Mouse (Mus musculus) erythroid progenitor cell, adult 5-6 weeks (primary cell): Measurements from ENCODE around the gene Ppp2r5a. TPM values are rescaled to one million over a fixed set of nuclear protein-coding genes. Genes with fewer than 3 reads are reported as not detected.

ENCODE experiments used
- ATAC-seq: replicated peaks from 2 replicates; pipeline ENCODE4 v1.8.0; 2016; ENCODE audit warnings: moderate number of reproducible peaks, mild to moderate bottlenecking, moderate TSS enrichment, inconsistent platforms; ENCODE audit not compliant: poor library complexity, low FRiP score, severe bottlenecking
- total RNA-seq, 2 experiments: library from RNA; stranded (forward) in 1 of 2; stranded (reverse) in 1 of 2; fragments of 150-400 nt in 1 of 2; fragments of 186-747, 209-891 nt in 1 of 2; gene quantifications; 2 replicates each; pipeline versions ENCODE4 v1.2.3 to v1.2.4; 2015 to 2017; ENCODE audit warnings: low replicate concordance in 2 of 2

The Ppp2r5a gene
- total RNA-seq, 2 experiments from 2014 or later = 84.3 to 94.6 TPM

DNA sequence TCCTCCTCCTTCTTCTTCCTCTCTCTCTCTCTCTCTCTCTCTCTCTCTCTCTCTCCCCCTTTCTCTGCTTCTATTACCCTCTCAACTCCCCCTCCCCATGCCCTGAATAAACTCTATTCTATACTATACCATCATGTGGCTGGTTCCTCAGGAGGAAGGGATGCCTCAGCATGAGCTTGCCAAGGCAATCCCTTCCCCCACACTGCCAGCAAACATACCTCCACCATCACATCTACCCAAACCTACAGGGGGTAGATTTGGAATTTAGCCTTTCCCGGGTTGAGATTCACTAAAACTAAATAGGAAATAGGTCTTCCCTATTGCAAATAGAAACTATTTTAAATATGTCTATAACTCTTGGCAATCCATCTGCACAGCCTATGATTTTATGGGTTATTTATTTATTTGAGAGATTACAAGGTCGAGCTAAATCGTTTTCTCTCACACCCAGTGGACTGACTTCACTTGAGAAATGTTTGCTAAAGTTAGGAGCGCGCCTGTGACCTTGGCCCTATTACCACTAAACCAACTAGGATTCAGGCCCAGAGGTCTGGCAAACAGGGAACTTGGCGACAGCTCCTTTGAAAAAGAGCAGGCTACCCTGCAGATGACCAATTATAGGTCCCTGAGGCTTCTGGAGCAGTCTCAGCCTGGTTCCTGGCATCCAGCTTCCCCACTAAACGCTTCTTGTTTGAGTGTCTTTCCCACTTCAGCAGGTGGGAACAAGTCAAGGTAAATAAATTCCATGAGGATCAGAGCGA lies 17.1 kb upstream of the Ppp2r5a start:
- ATAC-seq = no peak

DNA sequence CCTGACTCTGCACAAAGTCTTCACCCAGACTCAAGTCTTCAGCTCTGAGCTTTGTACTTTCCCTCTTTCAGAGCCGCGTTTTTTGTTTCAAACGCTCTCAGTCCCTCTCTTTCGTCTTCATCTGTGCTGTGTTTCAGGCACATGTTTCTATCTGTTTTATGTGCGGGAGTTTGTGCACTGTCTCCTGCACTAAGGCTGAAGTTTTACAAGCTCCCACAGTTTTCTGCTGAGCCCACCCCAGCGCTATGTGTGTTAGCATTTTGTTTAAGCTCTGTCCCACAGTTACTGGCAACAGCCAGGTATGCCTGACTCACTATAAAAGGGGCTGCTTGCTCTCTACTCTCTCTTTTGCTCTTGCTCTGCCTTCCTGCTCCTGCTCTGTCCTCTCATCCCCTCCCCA lies 16.3 kb upstream of the Ppp2r5a start:
- ATAC-seq = no peak

DNA sequence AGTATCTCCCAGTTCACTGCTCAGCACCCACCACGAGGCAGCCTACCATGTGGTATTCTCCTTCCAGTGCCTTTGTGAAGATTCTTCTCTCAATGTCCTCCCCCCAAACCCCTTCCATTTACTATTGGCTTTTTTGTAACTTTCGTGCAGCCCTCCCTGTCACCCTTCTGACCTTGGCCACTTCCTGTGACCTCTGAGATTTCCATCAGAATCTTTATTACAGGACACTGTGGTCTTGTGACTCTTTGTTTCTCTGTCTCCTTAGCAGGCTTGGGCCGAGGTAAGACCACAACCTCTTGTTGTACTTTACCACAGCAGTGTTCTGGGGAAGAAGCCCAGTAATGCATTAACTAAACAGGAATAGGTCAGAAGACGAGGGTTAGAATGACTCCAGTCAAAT lies 15.9 kb upstream of the Ppp2r5a start:
- no peak for ATAC-seq

DNA sequence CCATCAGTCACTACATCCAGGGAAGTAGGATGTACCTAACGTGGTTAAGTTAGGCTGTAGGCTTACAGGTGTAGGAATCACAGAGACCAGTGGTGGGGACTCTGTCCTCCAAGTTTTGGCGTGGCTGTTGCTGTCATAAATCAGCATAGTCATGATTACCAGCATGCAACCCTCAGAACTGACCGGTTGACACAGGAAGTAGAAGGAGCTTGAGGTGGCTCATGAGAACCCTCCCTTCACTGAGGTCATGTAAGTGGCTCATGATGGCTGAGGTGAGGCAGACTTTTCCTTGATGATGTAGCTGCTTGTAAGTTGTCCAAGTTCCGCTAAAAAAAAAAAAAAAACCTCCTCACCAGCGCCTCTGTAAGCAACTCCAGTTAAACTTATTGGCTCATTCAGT lies 14.0 kb upstream of the Ppp2r5a start:
- no peak for ATAC-seq

DNA sequence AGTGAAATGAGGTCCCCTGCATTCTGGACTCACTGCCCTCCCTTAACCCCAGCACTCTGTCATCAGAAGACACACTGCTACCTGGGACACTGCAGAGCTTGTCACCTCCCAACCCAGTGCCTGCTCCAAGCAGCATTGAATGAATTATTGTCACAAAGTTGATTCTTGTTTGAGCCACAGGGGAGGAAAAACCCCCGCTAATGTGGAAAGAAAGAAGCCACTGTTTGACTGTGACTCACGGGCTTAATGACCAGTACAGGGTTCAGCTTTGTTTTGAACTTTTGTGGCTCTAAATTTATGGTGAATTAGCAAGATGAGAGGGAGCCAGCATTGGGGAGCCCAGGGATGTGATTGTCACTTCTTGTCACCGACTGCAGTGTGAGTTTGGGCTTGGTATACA lies 13.5 kb upstream of the Ppp2r5a start:
- no peak for ATAC-seq

DNA sequence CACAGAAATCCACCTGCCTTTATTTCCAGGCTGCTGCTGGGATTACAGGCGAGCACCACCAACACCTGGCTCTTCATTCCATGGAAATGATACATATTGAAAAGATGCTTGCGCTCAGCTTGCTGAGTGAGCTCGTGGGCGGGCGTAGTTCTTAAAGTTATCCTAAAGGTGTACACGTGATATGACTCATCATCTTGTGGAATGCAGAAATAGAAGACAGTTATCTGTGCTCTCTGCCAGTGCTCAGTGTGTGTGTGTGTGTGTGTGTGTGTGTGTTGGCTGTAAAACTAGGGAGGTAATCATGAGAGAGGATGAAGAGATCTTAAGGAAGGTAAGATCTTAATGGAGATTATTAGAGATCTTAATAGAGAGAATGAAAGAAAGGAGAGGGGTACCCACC lies 11.4 kb upstream of the Ppp2r5a start:
- ATAC-seq = no peak

DNA sequence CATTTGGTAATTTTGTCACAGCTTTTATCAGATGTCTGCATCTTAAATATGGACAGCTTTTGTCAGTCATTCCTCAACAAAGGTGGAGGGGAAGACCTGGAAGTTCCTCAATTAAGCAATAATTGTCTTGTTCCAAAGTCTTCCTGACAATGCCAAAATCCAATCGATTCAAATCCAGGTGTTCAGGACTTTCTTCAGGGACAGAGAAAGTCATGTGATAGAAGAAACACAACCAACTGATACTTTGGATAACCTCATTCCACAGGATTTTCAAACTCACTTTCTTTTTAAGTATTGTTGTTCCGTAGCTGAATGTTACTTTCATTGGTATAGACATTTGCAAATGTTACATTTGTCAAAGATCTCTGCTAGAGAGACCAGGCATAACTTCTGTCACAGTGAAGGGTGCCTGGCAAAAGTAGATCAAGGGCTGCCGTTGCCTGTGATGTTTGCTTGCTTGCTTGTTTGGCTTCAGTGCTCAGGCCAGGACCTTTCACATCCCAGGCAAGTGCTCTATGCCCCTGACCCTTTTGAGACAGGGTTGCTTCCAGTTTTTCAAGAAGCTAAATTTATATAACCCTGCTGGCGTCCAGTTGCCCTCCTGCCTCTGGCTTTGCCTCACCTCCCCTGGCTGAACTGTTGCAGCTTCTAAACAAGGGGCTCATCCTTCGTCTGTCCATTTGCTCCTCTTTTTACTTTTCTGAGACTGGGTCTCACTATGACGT lies 10.8 kb upstream of the Ppp2r5a start:
- ATAC-seq = no peak

DNA sequence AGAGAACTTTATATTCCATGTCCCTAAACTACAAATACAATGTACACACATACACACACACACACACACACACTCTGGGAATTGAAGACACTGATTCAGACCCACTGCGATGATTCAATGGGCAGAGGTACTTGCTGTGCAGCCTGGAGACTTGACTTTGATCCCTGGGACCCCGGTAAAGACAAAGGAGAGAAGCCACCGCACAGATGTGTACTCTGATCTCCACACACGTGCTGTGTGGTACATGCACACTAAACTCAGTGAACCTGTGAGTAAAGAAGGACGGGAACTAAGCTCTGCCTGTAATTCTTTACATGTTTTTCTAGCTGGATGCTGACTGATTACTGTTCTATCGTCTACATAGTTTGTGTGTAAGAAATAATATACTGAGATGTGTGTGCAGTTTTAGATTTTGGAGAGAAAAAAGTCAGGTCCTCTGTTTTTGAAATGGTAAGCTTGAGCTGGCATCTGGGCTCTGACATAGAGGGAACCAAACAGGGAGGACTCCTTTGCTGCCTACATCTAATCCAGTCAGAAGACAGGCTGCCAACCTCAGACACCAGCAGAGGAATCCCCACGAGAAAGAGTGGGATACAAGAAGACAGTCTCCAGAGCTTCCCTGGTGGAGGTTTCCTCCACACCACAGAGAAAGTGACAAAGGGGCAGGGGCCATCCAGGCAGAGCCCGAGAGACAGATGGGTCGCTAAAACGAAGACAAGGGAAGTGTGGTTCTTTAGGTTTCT lies 7.4 kb upstream of the Ppp2r5a start:
- ATAC-seq = no peak

DNA sequence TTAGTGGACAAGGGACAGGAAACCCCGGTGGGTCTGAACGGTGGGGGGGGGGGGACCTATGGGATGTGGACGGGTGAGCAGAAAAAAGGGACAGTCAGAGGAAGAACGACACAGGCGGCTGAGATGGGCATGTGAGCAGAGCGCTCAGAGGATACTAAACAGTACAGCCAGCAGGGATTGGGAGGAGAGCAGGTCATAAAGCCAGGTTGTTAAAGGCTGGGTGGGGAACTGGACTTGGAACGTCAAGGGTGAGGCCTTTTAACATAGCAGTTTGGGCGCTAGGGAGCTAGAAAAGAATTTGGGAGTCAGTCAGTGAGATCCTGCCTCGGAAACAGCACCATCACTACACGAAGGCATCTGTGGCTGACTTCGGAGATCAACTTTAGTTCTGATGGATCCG lies 4.2 kb upstream of the Ppp2r5a start:
- no peak for ATAC-seq

DNA sequence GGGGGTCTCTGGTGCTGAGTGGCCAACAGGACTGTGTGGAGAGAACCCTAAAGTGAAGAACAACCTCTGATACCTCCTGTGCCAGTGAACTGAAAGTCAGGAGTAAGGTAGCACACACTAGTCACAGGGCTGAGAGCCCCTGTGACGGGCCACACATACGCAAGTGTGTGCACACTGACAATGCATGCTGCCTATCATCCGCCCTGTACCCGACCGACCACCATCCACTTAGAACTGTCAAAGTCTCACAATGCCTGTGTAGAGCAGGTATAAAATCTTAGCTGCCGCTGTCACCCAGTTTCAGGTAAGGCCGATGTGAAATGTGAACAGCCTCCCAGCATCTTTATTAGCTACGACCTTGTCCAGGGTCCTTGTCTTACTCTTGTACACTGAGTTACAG lies 3.4 kb upstream of the Ppp2r5a start:
- no peak for ATAC-seq

DNA sequence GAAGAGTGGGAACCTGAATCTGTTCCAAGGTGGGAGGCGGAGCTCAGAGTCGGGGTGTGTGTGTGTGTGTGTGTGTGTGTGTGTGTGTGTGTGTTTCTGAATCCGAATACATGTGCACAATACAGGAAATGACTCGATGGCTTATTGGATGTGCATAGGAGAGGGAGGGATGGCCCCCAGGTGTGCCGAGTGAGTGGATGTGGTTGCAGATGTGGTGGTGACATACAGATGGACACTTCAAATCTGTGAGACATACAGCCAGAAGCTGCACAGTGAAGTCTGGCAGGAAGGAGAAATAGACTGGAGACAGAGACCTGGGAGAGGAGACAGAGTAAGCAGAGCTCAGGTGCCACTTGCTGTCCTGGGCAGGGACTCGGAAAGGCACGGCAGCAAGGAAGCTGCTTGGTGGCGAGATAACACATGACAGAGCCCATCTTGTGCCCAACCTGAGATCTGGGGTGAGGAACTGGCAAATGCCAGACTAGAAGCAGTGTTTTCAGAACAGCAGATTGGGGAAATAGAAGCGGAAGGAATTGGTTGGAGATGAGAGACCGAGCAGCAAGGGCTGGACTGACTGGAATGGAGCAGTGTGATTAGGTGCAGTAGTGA lies 1.8 kb upstream of the Ppp2r5a start:
- no peak for ATAC-seq

DNA sequence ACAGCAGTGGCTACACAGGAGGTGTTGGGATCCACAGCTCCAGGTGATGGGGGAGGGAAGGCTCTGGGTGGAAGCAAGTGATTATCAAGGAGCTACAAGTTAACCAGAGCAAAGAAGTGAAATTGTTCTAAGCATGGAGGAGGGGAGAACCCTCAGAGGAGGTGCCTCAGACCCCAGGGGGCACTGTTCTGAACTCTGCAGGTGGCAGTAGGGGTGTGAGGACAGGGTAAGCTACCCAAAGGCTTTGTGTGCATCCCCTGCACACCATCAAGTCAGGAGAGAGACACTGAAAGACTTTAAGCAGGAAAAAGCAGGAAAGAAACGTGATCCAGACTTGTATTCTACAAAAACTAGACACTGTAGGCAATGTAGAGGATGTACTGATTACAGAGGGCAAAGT lies 1.2 kb upstream of the Ppp2r5a start:
- ATAC-seq = no peak

DNA sequence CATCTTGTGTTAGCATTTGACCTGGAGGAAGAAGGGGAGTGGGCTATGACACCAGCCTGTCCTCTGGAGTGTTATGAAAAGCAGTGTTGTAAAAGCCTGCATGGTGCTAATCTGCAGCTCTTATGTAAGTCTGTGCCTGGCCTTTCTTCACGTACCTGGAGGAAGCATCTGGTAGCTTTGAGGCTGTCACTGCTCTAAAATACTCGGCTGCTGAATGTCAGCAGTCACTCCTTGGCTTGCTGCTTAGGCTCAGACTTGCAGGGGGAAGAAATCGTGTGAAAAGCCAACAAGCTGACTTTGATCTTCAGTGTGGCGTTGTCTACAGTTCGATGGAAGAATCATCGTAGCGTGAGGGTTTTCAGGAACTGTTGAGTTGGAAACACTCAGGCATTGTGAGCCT lies 566 bp downstream of the Ppp2r5a start:
- no peak for ATAC-seq

DNA sequence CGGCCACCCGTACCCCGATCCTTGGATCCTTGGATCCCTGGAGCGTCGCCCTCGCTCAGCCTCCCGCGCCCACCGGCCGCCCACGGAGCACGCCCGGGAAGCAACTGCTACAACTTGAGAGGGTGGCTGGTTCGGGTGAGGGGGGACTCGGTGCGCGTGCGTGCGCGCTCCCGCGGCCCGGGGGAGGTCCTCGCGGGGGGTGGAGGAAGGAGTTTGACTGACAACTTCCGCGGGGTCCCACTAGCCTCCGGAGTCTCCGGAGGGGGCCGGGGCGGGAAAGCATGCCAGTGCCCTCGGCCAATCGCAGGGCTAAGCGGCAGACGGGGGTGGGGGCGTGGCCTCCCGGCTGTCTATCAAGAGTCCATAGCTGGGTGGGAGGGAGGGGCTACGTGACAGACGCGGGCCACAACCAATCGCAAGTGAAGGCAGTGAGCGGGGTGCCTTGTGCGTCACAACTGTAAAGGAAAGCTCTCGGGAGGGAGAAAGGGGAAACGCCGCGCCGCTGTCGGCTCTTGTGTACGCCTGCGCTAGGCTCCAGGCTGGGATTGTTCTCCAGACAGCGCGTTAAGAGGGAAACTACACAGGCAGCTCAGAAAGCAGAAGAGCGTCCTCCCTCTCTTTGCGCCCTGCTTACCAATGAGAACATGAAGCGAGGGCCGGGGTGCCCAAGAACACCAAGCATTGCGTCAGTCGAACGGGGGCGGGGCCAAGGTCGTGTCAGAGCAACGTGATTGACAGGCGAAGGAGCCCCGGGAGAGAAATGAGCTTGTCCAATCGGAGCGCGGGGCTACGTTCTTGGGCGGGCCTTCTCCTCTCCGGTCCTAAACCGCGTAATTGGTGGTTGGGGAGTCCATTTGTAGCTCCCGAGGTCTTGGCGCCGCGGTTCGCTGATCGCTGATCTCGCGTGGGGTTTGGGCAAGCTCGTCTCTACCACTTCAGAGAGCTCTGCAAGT lies 5.9 kb downstream of the Ppp2r5a start:
- peak; percentile 93 for ATAC-seq

DNA sequence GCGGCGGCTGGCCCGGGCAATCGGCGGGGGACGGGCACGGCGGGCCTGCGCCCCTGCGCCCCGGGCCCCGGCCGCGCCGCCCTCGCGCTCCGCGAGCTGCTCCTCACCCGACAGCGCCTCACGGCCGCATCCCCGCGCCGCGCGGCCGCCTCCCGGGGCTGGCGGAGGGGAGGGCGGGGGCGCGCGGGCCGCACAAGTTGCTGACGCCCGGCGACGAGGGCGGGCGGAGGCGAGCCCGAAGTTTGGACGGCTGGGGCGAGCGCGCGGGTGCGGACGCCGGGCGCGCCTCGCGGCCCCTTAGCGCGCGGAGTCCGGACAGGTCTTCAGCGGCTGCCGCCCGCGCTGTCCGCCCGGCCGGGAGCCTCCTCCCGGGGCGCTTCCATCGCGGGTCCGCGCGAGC lies 6.6 kb downstream of the Ppp2r5a start:
- ATAC-seq = peak; percentile 43

DNA sequence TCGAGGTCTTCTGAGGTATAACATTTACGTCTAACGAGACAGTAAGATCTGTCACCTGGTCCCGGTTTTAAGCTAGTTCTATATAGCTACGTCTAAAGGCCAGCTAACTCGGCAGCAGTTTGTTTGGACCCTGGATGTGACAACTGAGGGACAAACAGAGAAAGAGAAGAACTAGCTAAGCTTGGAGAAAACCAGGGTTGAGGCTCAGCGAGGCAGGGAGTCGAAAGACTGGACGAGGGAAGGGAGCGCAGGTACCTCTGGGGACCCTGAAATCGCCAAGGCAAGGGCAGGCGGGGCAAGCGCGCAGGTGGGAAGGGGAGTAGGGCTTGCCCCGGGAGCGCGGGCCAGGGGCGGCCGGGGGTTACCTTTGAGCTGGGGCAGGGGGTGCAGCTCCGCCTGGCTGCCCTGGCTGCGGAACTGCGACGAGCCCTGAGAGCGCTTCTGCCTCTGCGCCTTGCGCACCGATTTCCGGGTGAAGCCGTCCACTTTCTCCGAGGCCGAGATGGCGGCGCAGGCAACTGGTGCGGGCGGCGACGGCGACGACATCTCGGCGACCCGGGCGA lies 7.1 kb downstream of the Ppp2r5a start:
- ATAC-seq = no peak

DNA sequence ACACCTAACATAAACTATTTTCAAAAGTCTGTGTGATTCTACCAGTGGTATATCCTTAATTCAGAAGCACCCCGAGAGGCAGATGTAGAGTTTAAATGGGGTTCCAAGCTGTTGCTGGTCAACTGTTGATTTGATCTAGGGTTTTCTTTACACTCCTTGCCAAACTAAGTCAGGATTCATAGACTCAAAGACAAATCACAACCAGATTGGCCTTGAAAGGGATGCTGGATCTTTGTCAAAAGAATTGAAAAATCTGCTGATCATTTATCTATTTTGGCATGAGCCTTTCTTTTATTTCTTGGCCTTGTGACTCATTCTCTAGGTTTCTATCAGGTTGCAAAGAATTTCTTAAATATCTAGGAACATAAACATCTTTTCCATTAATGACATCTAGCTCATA lies 7.9 kb downstream of the Ppp2r5a start:
- no peak for ATAC-seq

DNA sequence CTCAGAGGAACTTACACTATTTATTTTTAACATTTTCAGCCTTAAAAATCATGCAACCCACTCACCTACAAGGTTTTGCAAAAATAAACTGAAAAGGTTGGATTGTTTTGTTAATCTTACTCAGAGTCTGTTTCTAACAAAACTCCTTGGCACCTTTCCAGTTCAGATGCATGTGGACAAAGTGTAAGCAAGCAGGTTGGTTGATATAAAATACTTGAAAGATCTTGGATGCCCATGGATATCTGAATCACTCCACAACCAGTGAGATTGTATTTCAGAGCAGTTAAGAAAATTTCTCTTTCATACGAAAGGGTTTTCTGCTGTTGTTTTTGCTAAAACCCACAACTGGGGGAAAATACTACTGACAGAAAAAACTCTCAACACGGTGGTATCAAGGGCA lies 8.9 kb downstream of the Ppp2r5a start:
- no peak for ATAC-seq

DNA sequence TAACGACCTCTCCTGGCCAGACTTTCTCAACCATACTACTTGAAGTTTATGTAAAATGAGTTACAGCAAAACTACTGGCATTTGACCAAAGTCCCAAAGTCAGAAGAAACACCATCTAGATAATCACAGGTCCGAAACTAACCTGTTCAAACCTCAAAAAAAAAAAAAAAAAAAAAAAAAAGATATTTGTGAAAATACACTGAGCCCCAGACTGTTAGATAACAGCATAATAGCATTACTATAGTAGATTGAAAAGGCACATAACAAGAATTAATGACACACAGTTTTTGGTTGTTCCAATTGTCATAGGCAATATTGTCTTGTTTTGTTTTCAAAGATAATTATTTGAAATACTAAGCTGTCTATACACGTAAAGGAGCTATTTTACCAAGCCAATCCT lies 9.5 kb downstream of the Ppp2r5a start:
- ATAC-seq = no peak
